Mouse (Mus musculus) splenic B cell, adult 2 months (primary cell): ENCODE measurements around the gene Trpc3.
"Not testable (repeated sequence)": the region's sequence is repeated elsewhere in the genome, so short reads cannot be mapped to it uniquely, and the experiment has no call there.

Experiments
- DNase-seq: peaks from one replicate; pipeline ENCODE4 v3.0.0-alpha.2; 2011; ENCODE audit warnings: low read depth, low spot score
- H3K27me3 ChIP-seq: 2 replicates; pipeline ENCODE4 v1.6.1; 2012; ENCODE audit warnings: mild to moderate bottlenecking, low read length, moderate library complexity, mixed read lengths; ENCODE audit not compliant: control insufficient read depth, poor library complexity, insufficient read depth, severe bottlenecking
- H3K36me3 ChIP-seq: 2 replicates; pipeline ENCODE4 v1.6.1; 2012; ENCODE audit warnings: mild to moderate bottlenecking, low read length, moderate library complexity, mixed read lengths; ENCODE audit not compliant: control insufficient read depth, poor library complexity, insufficient read depth, severe bottlenecking

Gene Trpc3

GRCm38 (mm10) chr3:36635449-36635848 lies 54.5 kb downstream of the Trpc3 start:
- peak; percentile 2 for DNase-seq
- Histone ChIP-seq H3K36me3 (no peaks in the 10 kb centered on the region), H3K27me3 (no peaks in the 10 kb centered on the region)

- Histone ChIP-seq H3K27me3 (no peaks in the 10 kb centered on the region), H3K36me3 (no peaks in the 10 kb centered on the region)
- DNase-seq: peak; percentile 2
Measured at GRCm38 (mm10) chr3:36626803-36627202, 63.2 kb downstream of the Trpc3 start.

GRCm38 (mm10) chr3:36618181-36618580 lies 71.8 kb downstream of the Trpc3 start:
- H3K27me3 ChIP-seq: no peaks in the 10 kb centered on the region
- DNase-seq: no peak
- H3K36me3 ChIP-seq: no peaks in the 10 kb centered on the region

- H3K36me3 ChIP-seq: no peaks in the 10 kb centered on the region
- DNase-seq: no peak
- no peaks in the 10 kb centered on the region for H3K27me3 ChIP-seq
Measured at GRCm38 (mm10) chr3:36613908-36614255, 76.1 kb downstream of the Trpc3 start.

GRCm38 (mm10) chr3:36613202-36613907 lies 76.6 kb downstream of the Trpc3 start, which contains the start of gene Bbs7:
Gene Bbs7 (minus strand): TSS chr3:36613477.
- no peaks in the 10 kb centered on the region for H3K36me3 ChIP-seq
- no peaks in the 10 kb centered on the region for H3K27me3 ChIP-seq
- DNase-seq: peak; percentile 79

- H3K36me3 ChIP-seq: no peaks in the 10 kb centered on the region
- no peak for DNase-seq
Measured at GRCm38 (mm10) chr3:36612687-36613086, 77.3 kb downstream of the Trpc3 start.

GRCm38 (mm10) chr3:36605894-36606783 lies 83.8 kb downstream of the Trpc3 start:
- no peak for DNase-seq
- no peaks in the 10 kb centered on the region for H3K27me3 ChIP-seq
- no peaks in the 10 kb centered on the region for H3K36me3 ChIP-seq

More at GRCm38 (mm10) chr3:36612687-36613086, 77.3 kb downstream of the Trpc3 start:
- H3K27me3 ChIP-seq: no peaks in the 10 kb centered on the region

- not testable (repeated sequence) for H3K36me3 ChIP-seq, H3K27me3 ChIP-seq, DNase-seq
Measured at GRCm38 (mm10) chr3:36599773-36600172, 90.2 kb downstream of the Trpc3 start.

- H3K27me3 ChIP-seq: no peaks in the 10 kb centered on the region
- no peak for DNase-seq
Measured at GRCm38 (mm10) chr3:36598811-36599210, 91.2 kb downstream of the Trpc3 start.

GRCm38 (mm10) chr3:36571827-36572378 lies 118.1 kb downstream of the Trpc3 start, which contains the start of gene Ccna2:
Gene Ccna2 (minus strand): TSS chr3:36572150.
- Histone ChIP-seq H3K27me3 (no peaks in the 10 kb centered on the region), H3K36me3 (no peaks in the 10 kb centered on the region)
- DNase-seq: peak; percentile 98

More at GRCm38 (mm10) chr3:36598811-36599210, 91.2 kb downstream of the Trpc3 start:
- no peaks in the 10 kb centered on the region for H3K36me3 ChIP-seq

GRCm38 (mm10) chr3:36571361-36571826 lies 118.6 kb downstream of the Trpc3 start:
- no peaks in the 10 kb centered on the region for H3K36me3 ChIP-seq
- H3K27me3 ChIP-seq: no peaks in the 10 kb centered on the region
- DNase-seq: peak; percentile 10
